ENCODE assay signal across 8 mouse cellular contexts in genomic region chr12:56636534-56637180, GRCm38 (mm10). TPM values are rescaled to one million over a fixed set of nuclear protein-coding genes. Genes with fewer than 3 reads are reported as not detected.
DNase-seq lines count a peak whose midpoint lies in the region; ATAC-seq and TF ChIP-seq lines count a peak whose summit lies in the region.

No protein-coding gene starts in this region.

- H3K4me1 ChIP-seq in cerebellum, adult 2 months (ENCODE audit: control insufficient read depth, insufficient read depth, low read length): no peaks in the 10 kb centered on the region
- no peaks in the 10 kb centered on the region for H3K4me1 ChIP-seq in limb, embryonic 12.5 days (replicated peaks)

- TF ChIP-seq POLR2A in cerebellum, adult 2 months (IDR thresholded peaks at IDR 0.05; ENCODE audit: borderline replicate concordance, insufficient read depth, low read length): no peak

- no peak overlapping the region for H3K27ac ChIP-seq in cerebellum, adult 2 months (ENCODE audit: insufficient read depth, low read length)
- H3K27ac ChIP-seq in limb, embryonic 12.5 days: no peak overlapping the region

- 20% methylated on average over 14 of the region's 14 CpGs for WGBS in cerebellum, adult 2 months
- 22% methylated on average over 14 of the region's 14 CpGs for WGBS in limb, embryonic 12.5 days

- no peaks in the 10 kb centered on the region for H3K9me3 ChIP-seq in limb, embryonic 12.5 days

- ATAC-seq in limb, embryonic 12.5 days (ENCODE audit: insufficient number of reproducible peaks, insufficient read depth, low FRiP score, low TSS enrichment, low read depth): peak; percentile 56; the same call in 1 of the 2 replicates
- no peak for ATAC-seq in erythroblast, adult 5-6 weeks (replicated peaks; ENCODE audit: low FRiP score, poor library complexity, severe bottlenecking)

- peak; percentile 33; the same call in 1 of the 2 replicates for TF ChIP-seq CTCF in cerebellum, adult 2 months (IDR thresholded peaks at IDR 0.05; ENCODE audit: borderline replicate concordance, insufficient read depth, low read depth, low read length)

- no peak overlapping the region for H3K4me3 ChIP-seq in cerebellum, adult 2 months (replicated peaks; ENCODE audit: insufficient read depth, low read depth, low read length)
- H3K4me3 ChIP-seq in limb, embryonic 12.5 days (replicated peaks): peak overlapping the region; percentile 6; the same call in 1 of the 2 replicates

- peak overlapping the region; percentile 47 for H3K4me2 ChIP-seq in limb, embryonic 12.5 days

- DNase-seq in cerebellum, adult 2 months: peak in 1 of 2 experiments; percentile 10
- no peak for DNase-seq in cerebellum, adult 9-11 months
- peak; percentile 13 for DNase-seq in cerebellum, postnatal 25 days
- peak; percentile 23 for DNase-seq in heart, adult 8-10 months (ENCODE audit: low spot score)
- peak; percentile 59 for DNase-seq in kidney, adult 9 months
- DNase-seq in neural tube, embryonic 10.5 days (ENCODE audit: extremely low spot score, low spot score): peak; percentile 62

- no peaks in the 10 kb centered on the region for H3K27me3 ChIP-seq in cerebellum, adult 2 months (ENCODE audit: control insufficient read depth, insufficient read depth, low read length)
- H3K27me3 ChIP-seq in limb, embryonic 12.5 days: peaks cover 29% of the 10 kb centered on the region

- H3K36me3 ChIP-seq in limb, embryonic 12.5 days: no peaks in the 10 kb centered on the region

- no peak overlapping the region for H3K9ac ChIP-seq in limb, embryonic 12.5 days (replicated peaks)

RNA-seq across cellular contexts. Expression of gene Nkx2-9, which starts 23.6 kb away (rescaled TPM):
- polyA plus RNA-seq in cerebellum, adult 2 months (2012; rRNA removed): 3.9 and 4.9 TPM in 2 replicates
- total RNA-seq in heart, adult 8-10 months (2022): under 1 TPM in 2 of 4 experiments, not detected in 2; 0.34 to 0.57 TPM
- not detected in 2 replicates for polyA plus RNA-seq in limb, embryonic 12.5 days (2016; fragmentation: Nextera tagmentation; extraction: Ambion mirVana)
- total RNA-seq in erythroblast, adult 5-6 weeks (2015; ENCODE audit: low replicate concordance): not detected in 2 replicates
- not detected in 2 replicates for total RNA-seq in erythroblast, adult 5-6 weeks (2017; ENCODE audit: low replicate concordance)

RNA-seq across cellular contexts. Expression of gene Pax9, which starts 54.9 kb away (rescaled TPM):
- polyA plus RNA-seq in cerebellum, adult 2 months (2012; rRNA removed): not detected in 2 replicates
- under 1 TPM in 3 of 4 experiments, not detected in 1; 0.05 to 0.25 (median 0.11) TPM for total RNA-seq in heart, adult 8-10 months (2022)
- 6.0 and 9.6 TPM in 2 replicates for polyA plus RNA-seq in limb, embryonic 12.5 days (2016; fragmentation: Nextera tagmentation; extraction: Ambion mirVana)
- not detected in 2 replicates for total RNA-seq in erythroblast, adult 5-6 weeks (2015; ENCODE audit: low replicate concordance)
- 0.84 TPM in 1 of 2 replicates, not detected in the other for total RNA-seq in erythroblast, adult 5-6 weeks (2017; ENCODE audit: low replicate concordance)
